Mouse (Mus musculus) urinary bladder, postnatal 10 days (tissue): ENCODE data around the gene Dip2b.

Experiments
- DNase-seq: peaks from one replicate; pipeline ENCODE4 v3.0.0; 2022; ENCODE audit warnings: low spot score

The Dip2b gene

GRCm38 (mm10) chr15:100179685-100180084 is 141.2 kb downstream of the Dip2b start:
- DNase-seq: no peak

- no peak for DNase-seq
Measured at GRCm38 (mm10) chr15:100180221-100180620, 141.8 kb downstream of the Dip2b start.

- no peak for DNase-seq
Measured at GRCm38 (mm10) chr15:100181841-100182240, 143.4 kb downstream of the Dip2b start.

- DNase-seq: no peak
Measured at GRCm38 (mm10) chr15:100182526-100183280, 144.2 kb downstream of the Dip2b start.

- DNase-seq: no peak
Measured at GRCm38 (mm10) chr15:100183510-100183909, 145.0 kb downstream of the Dip2b start.

GRCm38 (mm10) chr15:100184821-100185496 is 146.5 kb downstream of the Dip2b start:
- no peak for DNase-seq

GRCm38 (mm10) chr15:100186234-100186633 is 147.8 kb downstream of the Dip2b start:
- DNase-seq: no peak

GRCm38 (mm10) chr15:100186882-100187672 is 148.6 kb downstream of the Dip2b start:
- DNase-seq: no peak

GRCm38 (mm10) chr15:100188542-100188941 is 150.1 kb downstream of the Dip2b start:
- no peak for DNase-seq

GRCm38 (mm10) chr15:100188962-100189404 is 150.5 kb downstream of the Dip2b start:
- DNase-seq: no peak

- DNase-seq: no peak
Measured at GRCm38 (mm10) chr15:100190083-100190482, 151.6 kb downstream of the Dip2b start.

- DNase-seq: no peak
Measured at GRCm38 (mm10) chr15:100198983-100199745, 160.7 kb downstream of the Dip2b start.

- DNase-seq: no peak
Measured at GRCm38 (mm10) chr15:100199790-100200189, 161.3 kb downstream of the Dip2b start.

- no peak for DNase-seq
Measured at GRCm38 (mm10) chr15:100201806-100202205, 163.3 kb downstream of the Dip2b start.

GRCm38 (mm10) chr15:100202431-100203015 is 164.1 kb downstream of the Dip2b start:
- no peak for DNase-seq

- no peak for DNase-seq
Measured at GRCm38 (mm10) chr15:100204574-100204973, 166.1 kb downstream of the Dip2b start.

- DNase-seq: no peak
Measured at GRCm38 (mm10) chr15:100210013-100210412, 171.5 kb downstream of the Dip2b start.

- DNase-seq: no peak
Measured at GRCm38 (mm10) chr15:100213339-100213738, 174.9 kb downstream of the Dip2b start.

- DNase-seq: no peak
Measured at GRCm38 (mm10) chr15:100215092-100215491, 176.6 kb downstream of the Dip2b start.

- no peak for DNase-seq
Measured at GRCm38 (mm10) chr15:100216173-100216572, 177.7 kb downstream of the Dip2b start.

GRCm38 (mm10) chr15:100218018-100218417 is 179.6 kb downstream of the Dip2b start:
- DNase-seq: no peak
